Mouse (Mus musculus) embryo, embryonic 11 days (tissue): ENCODE data around the gene Eif4e3.

Source experiments
- DNase-seq: peaks from one replicate; pipeline ENCODE4 v3.0.0-alpha.2; 2015

Gene Eif4e3

DNA sequence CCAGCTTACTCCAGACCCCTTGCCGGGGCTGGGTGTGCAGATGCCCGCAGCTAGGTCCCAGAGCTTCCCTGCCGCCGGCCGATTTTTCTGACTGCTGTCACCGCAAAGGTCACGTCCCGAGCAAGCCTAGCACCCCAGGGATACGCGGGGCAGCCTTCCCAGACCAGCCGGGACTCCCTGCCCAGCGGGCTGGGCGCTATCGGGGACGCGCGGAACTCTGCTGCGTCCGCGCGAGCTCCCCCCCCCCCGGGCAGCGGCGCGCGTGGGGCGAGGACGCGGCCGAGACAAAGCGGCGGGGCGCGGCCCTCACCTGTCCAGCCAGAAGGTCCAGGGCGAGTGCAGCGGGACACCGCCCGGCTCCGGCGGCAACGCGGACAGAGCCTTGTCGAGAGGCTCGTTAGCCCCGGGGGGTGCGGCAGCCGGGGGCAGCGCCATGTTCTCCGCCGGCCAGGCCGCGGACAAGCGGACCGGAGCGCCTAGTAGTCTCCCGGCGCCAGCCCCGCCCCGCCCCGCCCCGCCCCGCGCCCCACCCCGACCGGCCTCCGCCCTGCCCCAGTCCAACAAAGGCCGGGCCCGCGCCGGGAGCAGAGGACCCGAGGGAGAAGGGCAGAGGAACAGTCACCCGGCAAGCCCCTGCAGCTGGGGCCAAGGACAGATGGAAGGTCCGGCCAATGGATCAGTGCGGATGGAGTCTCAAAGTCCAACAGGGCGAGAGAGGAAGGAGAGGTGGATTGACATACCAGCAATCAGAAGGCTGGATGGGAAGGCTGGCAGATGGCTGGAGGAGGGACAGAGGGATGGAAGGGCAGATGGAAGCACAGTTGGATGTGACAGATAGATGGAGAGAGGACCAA lies at the start of gene Eif4e3, which contains the start of gene Gm20696:
Gene Eif4e3, minus strand, starts transcription at position 454 of the 854 bp plus-strand sequence.
Gene Gm20696, minus strand, starts transcription at position 480 of the 854 bp plus-strand sequence.
- DNase-seq, result peak; percentile 78

DNA sequence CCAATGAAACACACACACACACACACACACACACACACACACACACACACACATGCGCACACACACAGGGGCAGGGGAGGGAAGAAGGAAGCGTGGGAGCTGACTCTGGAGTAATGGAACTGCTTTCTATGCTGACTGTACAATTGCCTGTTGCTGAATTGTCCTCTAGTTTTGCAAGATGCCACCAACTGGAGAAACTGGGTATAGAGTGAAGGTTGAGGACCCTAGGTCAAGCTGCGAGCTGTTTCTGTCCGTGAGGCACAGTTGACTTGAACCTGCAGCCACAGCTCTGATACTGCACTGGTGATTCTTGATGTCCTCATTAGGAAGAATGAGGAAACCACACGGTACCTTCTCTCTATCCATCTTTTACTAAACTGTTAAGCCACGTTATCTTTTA lies 49.3 kb upstream of the Eif4e3 start:
- no peak for DNase-seq

GRCm38 (mm10) chr6:99715191-99715590 lies 48.6 kb upstream of the Eif4e3 start:
- no peak for DNase-seq

DNA sequence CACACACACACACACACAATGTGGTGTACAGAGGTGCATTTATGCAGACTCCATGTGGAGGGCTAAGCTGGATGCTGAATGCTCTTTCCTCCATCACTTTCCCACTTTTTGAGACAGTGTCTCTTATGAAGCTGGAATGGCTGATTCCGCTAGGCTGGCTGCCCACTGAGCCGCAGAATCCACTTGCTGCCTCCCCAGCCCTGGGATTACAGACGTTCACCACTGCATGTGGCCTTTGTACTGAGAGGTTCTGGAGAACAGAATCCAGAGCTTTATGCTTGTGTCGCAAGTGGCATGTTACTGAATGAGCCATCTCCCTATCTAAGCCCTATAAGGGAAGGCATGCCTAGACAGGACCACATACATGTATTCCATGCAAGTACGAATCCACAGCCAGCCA lies 46.7 kb upstream of the Eif4e3 start:
- DNase-seq, result no peak

DNA sequence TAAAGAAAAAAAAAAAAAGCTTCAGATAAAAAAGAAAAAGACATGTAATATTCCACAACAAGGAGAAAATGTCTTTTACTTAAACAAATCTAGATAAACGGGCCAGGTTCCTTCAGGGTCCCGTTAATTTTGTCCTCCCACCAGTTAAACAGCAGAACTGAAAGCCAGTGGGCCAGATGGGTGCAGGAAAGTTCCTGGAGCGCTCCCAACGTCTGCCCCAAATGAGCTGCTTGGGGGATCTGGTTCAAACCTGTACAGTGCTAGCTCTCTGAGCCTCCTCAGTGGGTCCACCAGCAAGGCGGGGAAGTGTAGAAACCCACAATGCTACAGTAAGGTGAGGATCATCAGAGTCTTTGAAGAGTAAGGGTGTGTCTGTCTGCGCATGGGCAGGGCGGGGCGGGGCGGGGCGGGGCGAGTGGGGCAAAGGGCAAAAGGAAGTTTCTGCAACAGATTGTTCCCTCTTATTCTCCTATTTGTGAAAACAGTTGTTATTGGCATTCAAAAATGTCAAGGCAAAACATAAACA lies 45.1 kb upstream of the Eif4e3 start:
- DNase-seq, result no peak

DNA sequence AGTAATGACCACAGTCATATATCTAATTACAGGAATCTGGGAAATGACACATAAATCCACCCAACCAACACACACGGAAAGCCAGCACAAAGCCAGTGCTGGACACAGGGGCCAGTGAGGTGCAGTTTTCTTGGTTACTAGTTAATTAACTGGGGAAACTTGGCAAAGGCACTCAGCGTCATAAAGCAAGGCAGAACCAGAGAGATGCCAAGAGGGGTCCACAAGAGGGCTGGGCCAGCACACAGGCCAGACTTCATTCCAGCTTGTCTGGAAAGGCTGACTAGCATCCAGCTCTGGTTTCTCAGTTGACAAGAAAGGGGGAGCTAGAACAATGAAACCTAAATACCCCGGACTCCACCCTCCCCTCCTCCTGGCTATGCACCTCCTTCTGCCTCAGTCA lies 33.9 kb upstream of the Eif4e3 start:
- DNase-seq, result no peak

DNA sequence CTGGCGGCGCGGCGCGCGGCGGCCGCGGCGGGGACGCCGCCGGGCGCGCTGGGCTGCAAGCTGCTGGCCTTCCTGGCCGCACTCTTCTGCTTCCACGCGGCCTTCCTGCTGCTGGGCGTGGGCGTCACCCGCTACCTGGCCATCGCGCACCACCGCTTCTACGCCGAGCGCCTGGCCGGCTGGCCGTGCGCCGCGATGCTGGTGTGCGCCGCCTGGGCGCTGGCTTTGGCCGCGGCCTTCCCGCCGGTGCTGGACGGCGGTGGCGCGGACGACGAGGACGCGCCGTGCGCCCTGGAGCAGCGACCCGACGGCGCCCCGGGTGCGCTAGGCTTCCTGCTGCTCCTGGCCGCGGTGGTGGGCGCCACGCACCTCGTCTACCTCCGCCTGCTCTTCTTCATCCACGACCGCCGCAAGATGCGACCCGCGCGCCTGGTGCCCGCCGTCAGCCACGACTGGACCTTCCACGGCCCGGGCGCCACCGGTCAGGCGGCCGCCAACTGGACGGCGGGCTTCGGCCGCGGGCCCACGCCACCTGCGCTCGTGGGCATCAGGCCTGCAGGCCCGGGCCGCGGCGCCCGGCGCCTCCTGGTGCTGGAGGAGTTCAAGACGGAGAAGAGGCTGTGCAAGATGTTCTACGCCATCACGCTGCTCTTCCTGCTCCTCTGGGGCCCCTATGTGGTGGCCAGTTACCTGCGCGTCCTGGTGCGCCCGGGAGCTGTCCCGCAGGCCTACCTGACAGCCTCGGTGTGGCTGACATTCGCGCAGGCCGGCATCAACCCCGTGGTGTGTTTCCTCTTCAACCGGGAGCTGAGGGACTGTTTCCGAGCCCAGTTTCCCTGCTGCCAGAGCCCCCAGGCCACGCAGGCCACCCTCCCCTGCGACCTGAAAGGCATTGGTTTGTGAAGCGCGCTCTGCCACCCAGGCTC lies 26.6 kb upstream of the Eif4e3 start:
- peak; percentile 64 for DNase-seq

DNA sequence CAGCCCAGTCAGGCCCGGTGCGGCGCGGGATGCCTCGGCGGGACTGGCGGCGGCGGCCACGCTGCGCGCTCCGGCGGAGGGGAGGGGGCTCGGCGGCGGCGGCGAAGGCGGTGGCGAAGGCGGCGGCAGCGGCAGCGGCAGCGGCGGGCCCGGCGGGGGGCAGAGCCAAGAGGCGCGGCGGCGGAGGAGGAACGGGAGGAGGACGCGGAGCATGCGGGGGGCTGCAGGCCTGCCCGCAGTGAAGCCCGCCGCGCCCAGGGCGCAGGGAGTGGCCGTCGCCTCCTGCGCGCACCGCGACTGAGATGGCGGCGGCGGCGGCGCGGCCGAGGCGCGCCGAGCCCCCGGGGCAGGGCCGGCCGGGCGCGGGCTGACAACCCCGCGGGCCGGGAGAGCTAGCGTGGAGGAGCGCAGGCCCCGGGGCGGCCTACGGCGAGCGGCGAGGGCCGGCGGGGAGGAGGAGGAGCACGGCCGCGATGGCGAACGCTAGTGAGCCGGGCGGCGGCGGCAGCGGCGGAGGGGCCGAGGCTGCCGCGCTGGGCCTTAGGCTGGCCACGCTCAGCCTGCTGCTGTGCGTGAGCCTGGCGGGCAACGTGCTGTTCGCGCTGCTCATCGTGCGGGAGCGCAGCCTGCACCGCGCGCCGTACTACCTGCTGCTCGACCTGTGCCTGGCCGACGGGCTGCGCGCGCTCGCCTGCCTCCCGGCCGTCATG lies 25.8 kb upstream of the Eif4e3 start, which contains the start of gene Gpr27:
Gene Gpr27, plus strand, starts transcription at position 474 of the 710 bp plus-strand sequence.
- peak; percentile 75 for DNase-seq

GRCm38 (mm10) chr6:99691666-99692205 lies 25.2 kb upstream of the Eif4e3 start:
- no peak for DNase-seq

DNA sequence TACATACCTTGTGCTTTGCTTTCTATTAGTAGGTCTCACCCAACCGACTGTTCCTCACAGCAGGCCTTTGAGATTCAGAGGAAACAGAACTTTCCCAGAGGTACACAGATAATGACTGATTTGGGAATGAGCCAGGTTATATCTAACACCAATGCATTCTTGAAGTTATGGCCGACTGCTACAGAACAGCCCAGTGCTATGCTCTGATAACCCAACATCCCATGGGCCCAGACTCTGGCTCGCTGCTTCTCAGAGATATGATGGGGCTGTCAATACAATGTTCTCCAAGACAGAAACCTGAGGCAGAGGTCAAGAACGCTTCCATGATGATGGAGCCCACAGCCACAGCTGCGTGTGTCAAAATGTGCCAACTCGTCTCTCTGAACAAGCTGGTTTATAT lies 21.9 kb upstream of the Eif4e3 start:
- DNase-seq, result no peak

DNA sequence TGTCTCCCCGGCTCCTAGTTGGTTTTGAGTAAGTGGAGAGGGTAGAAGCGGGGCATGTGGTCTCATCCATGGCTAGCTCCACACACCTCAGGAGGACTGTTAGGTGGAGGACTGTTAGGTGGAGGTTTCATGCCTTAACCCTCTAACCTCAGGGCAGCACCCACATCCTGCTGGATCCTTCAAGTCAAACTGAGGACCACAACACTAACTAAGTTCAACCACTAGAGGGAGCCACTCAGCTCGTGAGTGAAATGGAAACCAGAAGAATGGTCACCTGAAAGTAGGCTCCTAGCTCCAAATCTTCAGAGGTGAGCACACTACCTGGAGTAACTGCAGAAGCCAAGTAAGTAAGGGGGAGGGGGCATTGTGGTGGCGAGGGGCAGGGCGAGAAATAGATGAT lies 18.3 kb upstream of the Eif4e3 start:
- DNase-seq, result peak; percentile 53

- no peak for DNase-seq
These were observed 17.4 kb upstream of the Eif4e3 start for GRCm38 (mm10) chr6:99683974-99684373.

DNA sequence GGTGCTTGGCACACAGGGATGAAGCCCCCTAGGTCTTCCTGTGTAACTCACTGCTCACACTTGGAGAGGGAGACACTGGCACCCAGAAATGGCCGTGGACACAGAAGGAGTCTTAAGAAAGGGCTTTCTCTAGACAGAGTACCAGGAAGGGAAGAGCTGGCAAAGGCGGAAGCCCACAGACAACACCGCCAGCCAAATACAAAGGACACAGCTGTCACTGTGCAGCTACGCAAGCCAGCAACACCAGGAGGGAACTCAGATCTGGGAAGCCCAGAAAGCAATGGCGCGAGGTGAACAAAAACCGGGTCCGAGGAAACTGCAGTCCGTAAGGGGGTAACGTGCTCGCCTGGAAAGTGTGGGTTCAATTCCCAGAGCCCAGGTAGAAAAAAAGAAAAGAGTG lies 11.5 kb upstream of the Eif4e3 start:
- DNase-seq, result no peak

DNA sequence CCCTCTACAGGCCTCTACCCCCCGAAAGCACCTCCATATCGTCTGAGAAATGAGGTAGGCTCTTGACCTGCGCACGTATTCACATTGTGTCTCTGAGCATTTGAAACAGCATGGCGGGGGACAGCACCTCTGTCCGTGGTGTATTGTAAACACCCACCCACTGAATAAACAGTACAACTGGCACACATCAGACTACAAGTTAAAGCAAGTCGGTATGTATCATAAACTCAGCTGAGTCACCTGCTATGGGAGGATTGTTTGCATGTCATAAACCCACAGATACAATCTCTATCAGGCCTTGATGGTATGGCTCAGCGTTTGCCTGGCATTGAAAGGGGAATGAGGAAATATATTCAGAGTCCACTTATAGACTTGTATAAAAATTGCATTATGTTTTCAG lies 10.8 kb upstream of the Eif4e3 start:
- DNase-seq, result no peak

- no peak for DNase-seq
These were observed 7.9 kb upstream of the Eif4e3 start for GRCm38 (mm10) chr6:99674482-99674881.

GRCm38 (mm10) chr6:99671768-99672167 lies 5.2 kb upstream of the Eif4e3 start:
- DNase-seq, result no peak

- DNase-seq, result peak; percentile 76
These were observed 4.0 kb upstream of the Eif4e3 start for GRCm38 (mm10) chr6:99670481-99671119.

DNA sequence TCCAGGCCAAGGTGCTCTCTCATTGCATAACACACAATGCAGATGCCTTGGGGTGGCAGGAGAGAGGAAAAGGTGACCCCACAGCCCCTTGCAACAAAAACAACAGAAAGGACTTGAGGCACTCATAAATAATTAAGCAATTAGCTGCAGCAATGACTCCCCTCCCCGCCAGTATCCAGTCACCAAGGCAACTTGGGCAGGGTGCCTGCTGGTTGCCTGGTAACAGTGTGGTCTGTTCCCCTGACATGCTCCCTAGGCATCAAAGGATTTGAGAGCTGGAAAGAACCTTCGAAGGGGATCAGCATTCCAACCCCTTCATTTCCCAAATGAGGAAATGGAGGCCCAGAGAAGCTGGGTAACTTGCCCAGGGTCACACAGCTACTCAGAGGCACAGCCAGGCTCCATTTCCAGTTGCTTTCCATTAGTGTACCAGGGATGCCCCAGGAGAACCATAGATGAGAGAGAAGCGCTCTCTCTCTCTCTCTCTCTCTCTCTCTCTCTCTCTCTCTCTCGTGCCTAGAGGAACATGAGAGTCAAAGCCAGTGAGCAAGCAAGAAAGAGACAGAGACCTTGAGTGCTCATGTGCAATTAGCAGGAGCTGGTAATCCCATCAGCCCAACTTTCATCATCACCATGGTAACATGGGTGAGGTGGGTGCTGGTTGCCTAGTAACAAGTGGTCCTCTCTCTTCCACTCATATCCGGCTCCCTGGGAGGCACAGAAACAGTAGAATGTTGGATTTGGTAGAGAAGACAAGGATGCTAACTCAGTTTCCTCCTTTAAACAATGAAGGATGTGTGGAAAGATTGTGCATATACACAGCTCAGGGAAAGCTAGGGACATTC lies 3.1 kb upstream of the Eif4e3 start:
- DNase-seq, result peak; percentile 59

GRCm38 (mm10) chr6:99667290-99667689 lies 719 bp upstream of the Eif4e3 start:
- DNase-seq, result peak; percentile 61

DNA sequence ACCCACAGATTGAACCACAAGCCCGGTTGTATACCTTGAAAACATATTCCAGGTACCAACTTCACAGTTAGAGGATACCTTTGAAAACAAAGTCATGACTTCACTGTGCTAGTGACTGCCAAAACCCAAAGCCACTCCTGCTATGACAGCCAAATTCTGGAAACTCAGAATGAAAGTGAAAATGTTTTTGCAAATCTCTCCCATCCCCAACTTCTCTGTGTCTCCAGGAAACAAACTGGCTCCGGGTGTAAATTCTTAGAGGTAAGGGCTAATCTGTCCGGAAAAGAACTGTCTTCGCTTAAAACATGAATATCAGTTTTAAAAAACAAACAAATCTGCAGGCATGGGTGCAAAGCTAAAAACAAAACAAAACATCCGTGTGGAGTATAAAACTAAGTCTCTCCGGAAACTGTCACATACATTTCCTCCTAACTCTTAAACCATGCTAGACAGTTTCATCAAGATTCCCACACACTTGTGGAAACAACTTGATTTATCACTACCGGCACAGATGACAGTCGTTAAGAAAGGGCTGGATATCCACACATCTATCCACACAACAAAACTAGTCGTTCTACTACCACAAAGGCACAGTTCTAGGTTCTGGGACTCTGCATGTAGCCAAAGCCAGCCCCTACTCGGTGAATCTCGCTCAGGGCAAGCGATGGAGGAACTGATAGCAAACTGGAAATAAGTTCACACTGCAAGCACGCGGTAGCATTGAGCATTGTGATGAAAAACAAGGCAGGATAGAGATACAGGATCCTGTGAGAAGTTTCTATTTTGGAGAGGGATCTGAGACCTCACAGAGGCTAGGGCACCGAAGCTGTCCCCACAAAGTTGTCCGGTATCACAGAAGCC lies 884 bp downstream of the Eif4e3 start:
- DNase-seq, result peak; percentile 49
